Comparison of ENCODE assay signal across 8 mouse cellular contexts in genomic region chr1:180313517-180314440, GRCm38 (mm10). TPM values are rescaled to one million over a fixed set of nuclear protein-coding genes. Genes with fewer than 3 reads are reported as not detected.
DNase-seq lines count a peak whose midpoint lies in the region; ATAC-seq lines count a peak whose summit lies in the region.

No protein-coding gene starts in this region.

- H3K36me3 ChIP-seq in hindbrain, embryonic 16.5 days (ENCODE audit: control insufficient read depth, insufficient read depth, low read length), result no peaks in the 10 kb centered on the region
- H3K36me3 ChIP-seq in liver, embryonic 11.5 days (ENCODE audit: control insufficient read depth, insufficient read depth, low read length), result no peaks in the 10 kb centered on the region

- peak overlapping the region; percentile 54 for H3K27ac ChIP-seq in hindbrain, embryonic 16.5 days (ENCODE audit: low read depth, low read length)
- H3K27ac ChIP-seq in liver, embryonic 11.5 days (ENCODE audit: low read depth, low read length), result no peak overlapping the region

- peaks cover 18% of the 10 kb centered on the region for H3K4me1 ChIP-seq in hindbrain, embryonic 16.5 days (ENCODE audit: control insufficient read depth, insufficient read depth, low read depth, low read length)
- H3K4me1 ChIP-seq in liver, embryonic 11.5 days (replicated peaks; ENCODE audit: control insufficient read depth, insufficient read depth, low read length), result peaks cover 19% of the 10 kb centered on the region

- no peaks in the 10 kb centered on the region for H3K27me3 ChIP-seq in hindbrain, embryonic 16.5 days (replicated peaks; ENCODE audit: control insufficient read depth, insufficient read depth, low read length)
- H3K27me3 ChIP-seq in liver, embryonic 11.5 days (replicated peaks; ENCODE audit: control insufficient read depth, insufficient read depth, low read length), result peaks cover 7% of the 10 kb centered on the region; the same call in 1 of the 2 replicates

- H3K9ac ChIP-seq in hindbrain, embryonic 16.5 days (ENCODE audit: low read depth, low read length), result peak overlapping the region; percentile 56
- no peak overlapping the region for H3K9ac ChIP-seq in liver, embryonic 11.5 days (ENCODE audit: low read depth, low read length)

- ATAC-seq in hindbrain, embryonic 16.5 days, result peak; percentile 85
- ATAC-seq in liver, embryonic 11.5 days (replicated peaks; ENCODE audit: low FRiP score), result no peak

- H3K4me2 ChIP-seq in hindbrain, embryonic 16.5 days (ENCODE audit: low read length), result peak overlapping the region; percentile 71
- peak overlapping the region; percentile 56 for H3K4me2 ChIP-seq in liver, embryonic 11.5 days

- no peaks in the 10 kb centered on the region for H3K9me3 ChIP-seq in hindbrain, embryonic 16.5 days (ENCODE audit: control insufficient read depth, low read length)
- no peaks in the 10 kb centered on the region for H3K9me3 ChIP-seq in liver, embryonic 11.5 days (ENCODE audit: control insufficient read depth, low read length)

- 11% methylated on average over 20 of the region's 20 CpGs for WGBS in hindbrain, embryonic 16.5 days
- 20% methylated on average over 20 of the region's 20 CpGs for WGBS in liver, embryonic 11.5 days

- peak overlapping the region; percentile 32 for H3K4me3 ChIP-seq in hindbrain, embryonic 16.5 days (ENCODE audit: low read length)
- no peak overlapping the region for H3K4me3 ChIP-seq in liver, embryonic 11.5 days (ENCODE audit: low read depth, low read length)

- peak; percentile 58 to 64 for DNase-seq in right cerebral cortex, postnatal 10 days (ENCODE audit: low spot score in 2 of 2)
- DNase-seq in right cerebral cortex, postnatal 25 days, result no peak
- DNase-seq in cerebellum, postnatal 36 days, result peak; percentile 62 to 63
- no peak for DNase-seq in liver, embryonic 11.5 days (ENCODE audit: low spot score)
- peak; percentile 82 for DNase-seq in naive thymus-derived CD4-positive, alpha-beta T cell, adult 2 months (ENCODE audit: low read depth)
- DNase-seq in urinary bladder, adult 18-20 months (ENCODE audit: low spot score in 2 of 2), result no peak
- no peak for DNase-seq in layer of hippocampus, adult 8-10 months (ENCODE audit: low spot score in 2 of 2)

RNA-seq across cellular contexts. Expression of gene Itpkb, which starts 16.5 kb away (rescaled TPM):
- polyA plus RNA-seq in hindbrain, embryonic 16.5 days (2015; fragmentation: Nextera tagmentation; extraction: Ambion mirVana), result 3.8 and 4.0 TPM in 2 replicates
- 4.1 and 4.3 TPM in 2 replicates for polyA plus RNA-seq in liver, embryonic 11.5 days (2014; fragmentation: Nextera tagmentation; extraction: Ambion mirVana)
- total RNA-seq in layer of hippocampus, adult 8-10 months (2022), result 10 to 100 TPM; 26.6 to 39.1 (median 32.4) TPM

RNA-seq across cellular contexts. Expression of gene Psen2, which starts 50.5 kb away (rescaled TPM):
- polyA plus RNA-seq in hindbrain, embryonic 16.5 days (2015; fragmentation: Nextera tagmentation; extraction: Ambion mirVana), result 17.7 and 22.2 TPM in 2 replicates
- polyA plus RNA-seq in liver, embryonic 11.5 days (2014; fragmentation: Nextera tagmentation; extraction: Ambion mirVana), result 30.9 and 31.3 TPM in 2 replicates
- total RNA-seq in layer of hippocampus, adult 8-10 months (2022), result 10 to 100 TPM; 21.5 to 25.9 (median 22.2) TPM

Comparison
In these comparisons a context has a peak if more than half of its experiments do, and no peak if none do; other contexts are left out.
1. DNase-seq: peak in right cerebral cortex, postnatal 10 days (2 of 2), cerebellum, postnatal 36 days (2 of 2) and naive thymus-derived CD4-positive, alpha-beta T cell, adult 2 months (single experiment); none in right cerebral cortex, postnatal 25 days (single experiment), liver, embryonic 11.5 days (single experiment), urinary bladder, adult 18-20 months (0 of 2) and layer of hippocampus, adult 8-10 months (0 of 2).